Mouse (Mus musculus) hindbrain, embryonic 11.5 days (tissue): ENCODE results near the gene Anxa6. TPM values are rescaled to one million over a fixed set of nuclear protein-coding genes. Genes with fewer than 3 reads are reported as not detected.

Experiments
- ATAC-seq: fragments of 200-750 bp; cut with Nextera tagmentation; 2 replicates; pipeline ENCODE4 v1.8.0; 2017; ENCODE audit warnings: mild to moderate bottlenecking, moderate TSS enrichment, moderate library complexity; ENCODE audit not compliant: low FRiP score
- DNase-seq: peaks from one replicate; pipeline ENCODE4 v3.0.0-alpha.2; 2015; ENCODE audit warnings: low spot score
- H3K27ac ChIP-seq: fragments of 300-500 bp; sonication (generic); 2 replicates; pipeline ENCODE4 v1.5.1; 2014; ENCODE audit warnings: mild to moderate bottlenecking, low read depth, low read length
- H3K27me3 ChIP-seq: fragments of 300-500 bp; sonication (generic); 2 replicates; pipeline ENCODE4 v1.6.1; 2014; ENCODE audit warnings: mild to moderate bottlenecking, low read length, moderate library complexity, mixed read lengths; ENCODE audit not compliant: control insufficient read depth, insufficient read depth
- H3K36me3 ChIP-seq: fragments of 300-500 bp; sonication (generic); 2 replicates; pipeline ENCODE4 v1.6.1; 2014; ENCODE audit warnings: mild to moderate bottlenecking, low read length, moderate library complexity, mixed read lengths; ENCODE audit not compliant: control insufficient read depth, insufficient read depth
- H3K4me1 ChIP-seq: fragments of 300-500 bp; sonication (generic); replicated peaks from 2 replicates; pipeline ENCODE4 v1.6.1; 2014; ENCODE audit warnings: low read length, mixed read lengths; ENCODE audit not compliant: control insufficient read depth, insufficient read depth
- H3K4me2 ChIP-seq: fragments of 300-500 bp; sonication (generic); replicated peaks from 2 replicates; pipeline ENCODE4 v1.6.1; 2014; ENCODE audit warnings: mild to moderate bottlenecking, low read depth, low read length
- H3K4me3 ChIP-seq: fragments of 300-500 bp; sonication (generic); 2 replicates; pipeline ENCODE4 v1.5.1; 2014; ENCODE audit warnings: low read depth, low read length
- H3K9ac ChIP-seq: fragments of 300-500 bp; sonication (generic); 2 replicates; pipeline ENCODE4 v1.6.1; 2014; ENCODE audit warnings: low read depth, low read length
- H3K9me3 ChIP-seq: fragments of 300-500 bp; sonication (generic); 2 replicates; pipeline ENCODE4 v1.6.1; 2016; ENCODE audit warnings: low read length; ENCODE audit not compliant: control insufficient read depth
- WGBS: fragments of 180-500 bp; shearing (Covaris S2); extraction: QIAGEN DNeasy Blood & Tissue Kit; methylation state at CpG from one replicate; pipeline ENCODE4 v1.1.7; 2014; 5-methylcytosine and 5-hydroxymethylcytosine counted together
- polyA plus RNA-seq: library from polyadenylated mRNA; unstranded; fragments of >200 nt; fragmentation: Nextera tagmentation; extraction: Ambion mirVana; gene quantifications from 2 replicates; pipeline ENCODE4 v1.2.1, GENCODE M21; 2014

Gene Anxa6
- polyA plus RNA-seq, 1 experiment from 2014 or later, result 91.6 TPM

- 90% methylated on average over 8 of the region's 8 CpGs for WGBS
- H3K36me3 ChIP-seq, result no peaks in the 10 kb centered on the region
- ATAC-seq, result no peak
Observed at GRCm38 (mm10) chr11:54929744-54930143, 103.5 kb downstream of the Anxa6 start.

GRCm38 (mm10) chr11:54929290-54929689 lies 104.0 kb downstream of the Anxa6 start:
- no peak for ATAC-seq

More at GRCm38 (mm10) chr11:54929744-54930143, 103.5 kb downstream of the Anxa6 start:
- no peak overlapping the region for H3K4me2 ChIP-seq
- DNase-seq, result no peak
- no peak overlapping the region for H3K4me3 ChIP-seq
- H3K9me3 ChIP-seq, result no peaks in the 10 kb centered on the region
- no peaks in the 10 kb centered on the region for H3K27me3 ChIP-seq
- H3K4me1 ChIP-seq, result no peaks in the 10 kb centered on the region
- H3K9ac ChIP-seq, result no peak overlapping the region
- no peak overlapping the region for H3K27ac ChIP-seq

More at GRCm38 (mm10) chr11:54929290-54929689, 104.0 kb downstream of the Anxa6 start:
- no peak for DNase-seq
- 97% methylated on average over 6 of the region's 6 CpGs for WGBS
- H3K27ac ChIP-seq, result no peak overlapping the region
- no peak overlapping the region for H3K4me2 ChIP-seq
- no peaks in the 10 kb centered on the region for H3K4me1 ChIP-seq
- H3K4me3 ChIP-seq, result no peak overlapping the region
- H3K36me3 ChIP-seq, result no peaks in the 10 kb centered on the region
- H3K9me3 ChIP-seq, result no peaks in the 10 kb centered on the region
- H3K27me3 ChIP-seq, result no peaks in the 10 kb centered on the region
- H3K9ac ChIP-seq, result no peak overlapping the region

Other genes with a start within 250 kb of the Anxa6 start
- 245 and 257 TPM in 2 replicates for gene Cdc42se2, start 245.8 kb downstream of the Anxa6 start, polyA plus RNA-seq
- 9.7 and 11.2 TPM in 2 replicates for gene Lyrm7, start 172.5 kb downstream of the Anxa6 start, polyA plus RNA-seq
- 654 and 669 TPM in 2 replicates for gene Hint1, start 167.1 kb downstream of the Anxa6 start, polyA plus RNA-seq
- 91.4 and 114 TPM in 2 replicates for gene Gpx3, start 131.0 kb downstream of the Anxa6 start, polyA plus RNA-seq
- gene Tnip1, start 70.5 kb downstream of the Anxa6 start, polyA plus RNA-seq, result 9.8 and 10.3 TPM in 2 replicates
- gene Ccdc69, start 44.7 kb upstream of the Anxa6 start, polyA plus RNA-seq, result 0.36 and 1.1 TPM in 2 replicates
- 14.1 and 15.6 TPM in 2 replicates for gene Gm2a, start 64.7 kb upstream of the Anxa6 start, polyA plus RNA-seq
- gene Slc36a3, start 118.3 kb upstream of the Anxa6 start, polyA plus RNA-seq, result not detected in 2 replicates
- gene Slc36a2, start 151.6 kb upstream of the Anxa6 start, polyA plus RNA-seq, result 0.65 and 0.67 TPM in 2 replicates
- 2.0 and 3.2 TPM in 2 replicates for gene Slc36a1, start 170.9 kb upstream of the Anxa6 start, polyA plus RNA-seq